Mouse (Mus musculus) heart, adult 11 months (tissue): ENCODE results near the gene Glod4.
"Not testable (repeated sequence)": the region's sequence is repeated elsewhere in the genome, so short reads cannot be mapped to it uniquely, and the experiment has no call there.

Experiments used
- DNase-seq: peaks from one replicate; pipeline ENCODE4 v3.0.0; 2022

Glod4 gene

GRCm38 (mm10) chr11:76256129-76256528 is 12.6 kb upstream of the Glod4 start:
- no peak for DNase-seq

- DNase-seq = peak; percentile 95
Observed at GRCm38 (mm10) chr11:76255431-76256001, 12.0 kb upstream of the Glod4 start.

GRCm38 (mm10) chr11:76253918-76254264 is 10.4 kb upstream of the Glod4 start:
- DNase-seq = peak; percentile 96

- peak; percentile 97 for DNase-seq
Observed at GRCm38 (mm10) chr11:76253145-76253917, 9.8 kb upstream of the Glod4 start.

GRCm38 (mm10) chr11:76252036-76252435 is 8.5 kb upstream of the Glod4 start:
- DNase-seq = no peak

GRCm38 (mm10) chr11:76247239-76247638 is 3.7 kb upstream of the Glod4 start:
- no peak for DNase-seq

GRCm38 (mm10) chr11:76246439-76246838 is 2.9 kb upstream of the Glod4 start:
- no peak for DNase-seq

GRCm38 (mm10) chr11:76243811-76244546 is 454 bp upstream of the Glod4 start:
- no peak for DNase-seq

GRCm38 (mm10) chr11:76239750-76240149 is 3.8 kb downstream of the Glod4 start:
- no peak for DNase-seq

GRCm38 (mm10) chr11:76236136-76236535 is 7.4 kb downstream of the Glod4 start:
- DNase-seq = no peak

GRCm38 (mm10) chr11:76225051-76225450 is 18.5 kb downstream of the Glod4 start:
- DNase-seq = no peak

GRCm38 (mm10) chr11:76224631-76225030 is 18.9 kb downstream of the Glod4 start:
- DNase-seq = no peak

- DNase-seq = peak; percentile 100
Observed at GRCm38 (mm10) chr11:76217390-76217800, 26.1 kb downstream of the Glod4 start, which contains the start of the genes Dbil5 and Gemin4. Dbil5 (plus strand) TSS chr11:76217608. Gemin4 (minus strand) TSS chr11:76217664.

GRCm38 (mm10) chr11:76216681-76217389 is 26.7 kb downstream of the Glod4 start:
- DNase-seq = peak; percentile 96

- DNase-seq = no peak
Observed at GRCm38 (mm10) chr11:76216049-76216540, 27.4 kb downstream of the Glod4 start.

GRCm38 (mm10) chr11:76215011-76215410 is 28.5 kb downstream of the Glod4 start:
- DNase-seq = no peak

GRCm38 (mm10) chr11:76213841-76214240 is 29.7 kb downstream of the Glod4 start:
- DNase-seq = no peak

GRCm38 (mm10) chr11:76211595-76211994 is 31.9 kb downstream of the Glod4 start:
- not testable (repeated sequence) for DNase-seq

GRCm38 (mm10) chr11:76210228-76210985 is 33.1 kb downstream of the Glod4 start:
- no peak for DNase-seq

- no peak for DNase-seq
Observed at GRCm38 (mm10) chr11:76206793-76207192, 36.7 kb downstream of the Glod4 start.

- DNase-seq = peak; percentile 100
Observed at GRCm38 (mm10) chr11:76201761-76202674, 41.5 kb downstream of the Glod4 start.
